Mouse (Mus musculus) neural tube, embryonic 13.5 days (tissue): ENCODE measurements at regions not wholly inside any gene's neighbourhood (a gene's known extent, or its start where the extent isn't known, plus 50 kb on each side); places are given as distances from the start of the nearest gene placed in this dataset.

Source experiments
- ATAC-seq: fragments of 200-750 bp; cut with Nextera tagmentation; 2 replicates; pipeline ENCODE4 v1.8.0; 2017; ENCODE audit warnings: low read depth, mild to moderate bottlenecking, moderate TSS enrichment, moderate library complexity
- H3K27ac ChIP-seq: fragments of 300-500 bp; sonication (generic); replicated peaks from 2 replicates; pipeline ENCODE4 v1.5.1; 2015; ENCODE audit warnings: moderate library complexity, mild to moderate bottlenecking, inconsistent platforms
- H3K27me3 ChIP-seq: fragments of 300-500 bp; sonication (generic); 2 replicates; pipeline ENCODE4 v1.6.1; 2015; ENCODE audit warnings: mild to moderate bottlenecking, inconsistent platforms
- H3K36me3 ChIP-seq: fragments of 300-500 bp; sonication (generic); 2 replicates; pipeline ENCODE4 v1.6.1; 2015; ENCODE audit warnings: mild to moderate bottlenecking, inconsistent platforms
- H3K4me1 ChIP-seq: fragments of 300-500 bp; sonication (generic); replicated peaks from 2 replicates; pipeline ENCODE4 v1.6.1; 2015; ENCODE audit warnings: inconsistent platforms
- H3K4me2 ChIP-seq: fragments of 300-500 bp; sonication (generic); 2 replicates; pipeline ENCODE4 v1.6.1; 2015; ENCODE audit warnings: inconsistent platforms, mild to moderate bottlenecking, moderate library complexity
- H3K4me3 ChIP-seq: fragments of 300-500 bp; sonication (generic); 2 replicates; pipeline ENCODE4 v1.5.1; 2015; ENCODE audit warnings: mild to moderate bottlenecking, inconsistent platforms
- H3K9ac ChIP-seq: fragments of 300-500 bp; sonication (generic); 2 replicates; pipeline ENCODE4 v1.6.1; 2015; ENCODE audit warnings: moderate library complexity, mild to moderate bottlenecking, inconsistent platforms
- H3K9me3 ChIP-seq: fragments of 300-500 bp; sonication (generic); 2 replicates; pipeline ENCODE4 v1.6.1; 2016; ENCODE audit warnings: inconsistent platforms
- WGBS: fragments of 180-500 bp; shearing (Covaris S2); methylation state at CpG from one replicate; pipeline ENCODE4 v1.1.7; 2015; 5-methylcytosine and 5-hydroxymethylcytosine counted together

- Histone ChIP-seq H3K4me1 (peaks cover 6% of the 10 kb centered on the region; the same call in 1 of the 2 replicates), H3K36me3 (no peaks in the 10 kb centered on the region), H3K27me3 (no peaks in the 10 kb centered on the region), H3K27ac (peak overlapping the region; percentile 42; the same call in 1 of the 2 replicates), H3K9ac (no peak overlapping the region), H3K4me2 (no peak overlapping the region), H3K4me3 (no peak overlapping the region), H3K9me3 (no peaks in the 10 kb centered on the region)
- 54% methylated on average over 10 of the region's 10 CpGs for WGBS
- ATAC-seq = peak; percentile 32; the same call in 1 of the 2 replicates
These were observed 610.4 kb upstream of the Fam92a start for GRCm38 (mm10) chr4:12781969-12782904.

GRCm38 (mm10) chr4:12780254-12780653 is 608.4 kb upstream of the Fam92a start:
- Histone ChIP-seq H3K27me3 (no peaks in the 10 kb centered on the region), H3K36me3 (no peaks in the 10 kb centered on the region), H3K9ac (no peak overlapping the region), H3K9me3 (no peaks in the 10 kb centered on the region), H3K4me1 (peaks cover 17% of the 10 kb centered on the region), H3K27ac (no peak overlapping the region), H3K4me2 (no peak overlapping the region), H3K4me3 (no peak overlapping the region)
- ATAC-seq = no peak
- 94% methylated on average over 2 of the region's 2 CpGs for WGBS

DNA sequence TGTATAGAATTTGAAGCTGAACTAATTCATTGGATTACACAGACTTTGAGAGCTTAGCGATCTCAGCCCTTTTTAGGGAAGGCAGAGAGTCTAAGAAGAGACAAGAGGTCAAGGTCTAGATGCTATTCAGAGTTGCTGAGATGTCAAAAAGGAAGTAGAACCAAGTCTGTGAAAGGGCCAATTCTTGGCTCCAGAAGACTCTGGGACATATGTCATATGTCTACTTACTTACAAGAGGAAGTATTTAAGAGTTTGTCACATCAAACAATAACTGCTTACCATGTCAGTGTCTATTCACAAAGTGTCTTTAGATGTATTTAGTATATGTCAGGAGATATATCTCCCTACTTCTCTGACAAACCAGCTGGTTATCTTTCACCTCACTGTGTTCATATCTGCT is 607.4 kb upstream of the Fam92a start:
- no peak overlapping the region for H3K4me3 ChIP-seq
- 77% methylated on average over 1 of the region's 1 CpGs for WGBS
- no peaks in the 10 kb centered on the region for H3K27me3 ChIP-seq
- H3K27ac ChIP-seq = no peak overlapping the region
- no peaks in the 10 kb centered on the region for H3K9me3 ChIP-seq
- H3K4me2 ChIP-seq = no peak overlapping the region
- peaks cover 24% of the 10 kb centered on the region for H3K4me1 ChIP-seq
- no peak overlapping the region for H3K9ac ChIP-seq
- H3K36me3 ChIP-seq = no peaks in the 10 kb centered on the region
- ATAC-seq = no peak

GRCm38 (mm10) chr4:12778163-12778562 is 606.3 kb upstream of the Fam92a start:
- no peak overlapping the region for H3K4me3 ChIP-seq
- H3K9me3 ChIP-seq = no peaks in the 10 kb centered on the region
- ATAC-seq = no peak
- H3K4me2 ChIP-seq = no peak overlapping the region
- H3K4me1 ChIP-seq = peaks cover 24% of the 10 kb centered on the region
- no peaks in the 10 kb centered on the region for H3K27me3 ChIP-seq
- 78% methylated on average over 2 of the region's 2 CpGs for WGBS
- no peaks in the 10 kb centered on the region for H3K36me3 ChIP-seq
- H3K9ac ChIP-seq = no peak overlapping the region
- H3K27ac ChIP-seq = no peak overlapping the region

GRCm38 (mm10) chr4:12776217-12776578 is 604.4 kb upstream of the Fam92a start:
- Histone ChIP-seq H3K36me3 (no peaks in the 10 kb centered on the region), H3K27me3 (no peaks in the 10 kb centered on the region), H3K4me3 (no peak overlapping the region), H3K4me1 (peaks cover 18% of the 10 kb centered on the region), H3K9me3 (no peaks in the 10 kb centered on the region), H3K4me2 (no peak overlapping the region), H3K27ac (peak overlapping the region; percentile 39; the same call in 1 of the 2 replicates), H3K9ac (no peak overlapping the region)
- WGBS = 81% methylated on average over 2 of the region's 2 CpGs
- no peak for ATAC-seq

DNA sequence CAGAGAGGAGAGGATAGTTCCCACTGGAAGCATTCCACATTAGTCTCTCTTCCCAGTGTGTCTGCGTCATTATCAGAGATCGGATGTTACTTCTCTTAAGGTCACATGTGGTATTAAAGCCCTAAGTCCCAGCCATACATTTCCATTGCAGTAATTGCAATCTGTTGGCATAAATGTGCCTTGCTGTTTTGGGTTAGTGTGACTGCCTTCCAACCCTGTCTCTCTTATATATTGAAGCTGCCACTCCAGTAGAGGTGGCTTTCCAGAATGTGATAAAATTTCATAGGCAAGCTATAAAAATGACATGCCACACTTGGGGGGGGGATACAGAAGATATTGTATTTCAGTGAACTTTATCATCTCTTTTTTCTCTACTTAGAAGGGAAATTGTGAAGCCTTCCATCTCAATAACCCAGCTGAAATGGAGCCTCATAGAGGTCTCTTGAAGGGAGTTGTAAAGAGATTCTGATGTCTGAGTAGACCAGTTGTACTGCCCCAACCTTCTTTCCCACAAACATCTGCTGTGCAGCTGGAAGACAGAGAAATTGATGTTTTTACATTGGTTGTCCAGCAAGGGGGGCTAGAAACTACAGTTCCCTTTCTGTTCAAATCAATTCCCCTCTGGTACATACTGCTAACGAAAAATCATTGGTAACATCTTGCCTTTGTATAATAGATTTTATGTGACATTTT is 603.9 kb upstream of the Fam92a start:
- Histone ChIP-seq H3K9ac (no peak overlapping the region), H3K27me3 (no peaks in the 10 kb centered on the region), H3K4me2 (no peak overlapping the region), H3K9me3 (no peaks in the 10 kb centered on the region), H3K36me3 (no peaks in the 10 kb centered on the region), H3K27ac (peak overlapping the region; percentile 39; the same call in 1 of the 2 replicates), H3K4me3 (no peak overlapping the region), H3K4me1 (peaks cover 18% of the 10 kb centered on the region)
- WGBS = 40% methylated on average over 3 of the region's 3 CpGs
- ATAC-seq = no peak

DNA sequence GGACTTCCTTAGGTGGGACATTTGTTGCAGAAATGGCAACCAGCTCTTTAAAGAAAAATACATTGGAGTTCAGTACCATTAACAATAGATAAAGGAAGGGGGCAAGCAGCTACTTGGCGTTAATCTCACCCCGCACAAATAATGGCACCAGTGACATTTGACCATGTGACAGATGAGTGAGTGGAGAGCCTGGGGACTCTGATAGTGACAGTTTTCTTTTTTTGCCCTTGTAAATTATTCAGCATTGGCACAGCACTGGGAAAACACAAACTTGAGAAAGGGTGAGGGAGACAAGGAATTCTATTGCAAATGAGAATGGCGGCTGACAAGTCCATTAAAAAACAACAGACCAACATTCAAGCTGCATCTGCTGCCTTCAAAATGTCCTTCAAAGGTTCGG is 603.3 kb upstream of the Fam92a start:
- peaks cover 18% of the 10 kb centered on the region for H3K4me1 ChIP-seq
- H3K27me3 ChIP-seq = no peaks in the 10 kb centered on the region
- no peak overlapping the region for H3K9ac ChIP-seq
- no peak overlapping the region for H3K4me2 ChIP-seq
- no peak for ATAC-seq
- peak overlapping the region; percentile 39 for H3K27ac ChIP-seq
- 31% methylated on average over 4 of the region's 4 CpGs for WGBS
- no peak overlapping the region for H3K4me3 ChIP-seq
- H3K9me3 ChIP-seq = no peaks in the 10 kb centered on the region
- H3K36me3 ChIP-seq = no peaks in the 10 kb centered on the region

DNA sequence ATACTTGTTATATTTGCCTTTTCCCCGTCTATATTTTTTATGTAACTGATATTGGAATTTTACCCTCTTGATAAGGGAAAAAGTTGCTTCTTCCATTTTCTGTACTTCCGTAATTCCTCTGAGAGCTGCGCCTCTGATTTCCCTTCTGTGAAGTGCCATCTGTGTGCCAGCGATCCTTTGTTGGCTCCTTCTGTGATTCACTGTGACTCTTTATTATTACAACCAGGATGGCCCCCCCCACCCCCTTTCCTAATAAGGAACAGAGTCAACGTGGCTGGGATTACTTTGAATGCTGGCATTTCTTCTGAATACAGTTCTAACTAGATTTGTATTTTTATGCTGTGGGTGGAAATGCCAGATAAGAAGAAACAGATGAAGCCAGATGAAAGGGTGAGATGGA is 602.9 kb upstream of the Fam92a start:
- H3K4me2 ChIP-seq = no peak overlapping the region
- H3K4me3 ChIP-seq = no peak overlapping the region
- WGBS = 42% methylated on average over 5 of the region's 5 CpGs
- peaks cover 18% of the 10 kb centered on the region for H3K4me1 ChIP-seq
- no peaks in the 10 kb centered on the region for H3K36me3 ChIP-seq
- no peaks in the 10 kb centered on the region for H3K9me3 ChIP-seq
- no peaks in the 10 kb centered on the region for H3K27me3 ChIP-seq
- H3K27ac ChIP-seq = peak overlapping the region; percentile 39
- ATAC-seq = no peak
- no peak overlapping the region for H3K9ac ChIP-seq

DNA sequence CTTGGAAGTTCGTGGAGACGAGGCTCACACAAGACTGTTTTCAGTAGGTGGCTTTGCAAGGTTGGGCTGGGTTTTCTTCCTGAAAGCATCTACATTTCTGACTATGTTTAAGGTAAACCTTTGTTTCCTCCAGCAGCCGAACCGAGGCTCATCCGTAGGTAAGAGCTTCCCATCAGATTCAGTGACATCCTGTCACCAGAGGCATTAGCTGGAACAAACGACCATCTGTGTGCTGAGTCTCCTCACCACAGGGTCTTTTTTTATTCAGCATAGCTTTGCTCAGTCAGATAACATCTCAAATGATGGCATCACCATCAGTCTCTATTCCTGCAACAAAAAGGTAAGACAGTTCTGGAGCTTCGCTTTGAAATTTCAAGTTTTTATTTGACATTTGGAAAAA is 601.4 kb upstream of the Fam92a start:
- Histone ChIP-seq H3K27me3 (no peaks in the 10 kb centered on the region), H3K4me2 (no peak overlapping the region), H3K36me3 (no peaks in the 10 kb centered on the region), H3K9me3 (no peaks in the 10 kb centered on the region), H3K9ac (no peak overlapping the region), H3K4me3 (no peak overlapping the region), H3K4me1 (peaks cover 18% of the 10 kb centered on the region), H3K27ac (no peak overlapping the region)
- WGBS = 66% methylated on average over 7 of the region's 7 CpGs
- ATAC-seq = no peak

GRCm38 (mm10) chr4:12770131-12770780 is 598.4 kb upstream of the Fam92a start:
- no peaks in the 10 kb centered on the region for H3K36me3 ChIP-seq
- ATAC-seq = no peak

DNA sequence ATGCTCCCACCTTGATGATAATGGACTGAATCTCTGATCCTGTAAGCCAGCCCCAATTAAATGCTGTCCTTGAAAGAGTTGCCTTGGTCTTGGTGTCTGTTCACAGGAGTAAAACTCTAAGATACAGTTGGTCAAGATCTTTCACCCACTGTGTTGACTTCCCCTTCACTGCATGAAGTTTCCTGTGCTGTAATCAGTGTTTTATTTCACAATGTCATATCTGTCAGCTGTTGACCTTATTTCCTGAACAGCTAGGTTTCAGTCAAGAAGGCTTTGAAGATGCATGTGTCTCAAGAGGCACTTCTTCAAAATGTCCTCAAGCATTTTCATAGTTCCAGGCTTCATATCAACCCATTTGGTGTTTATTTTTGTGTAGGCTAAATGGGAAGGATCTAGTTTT is 597.3 kb upstream of the Fam92a start:
- no peak overlapping the region for H3K4me2 ChIP-seq
- H3K27me3 ChIP-seq = no peaks in the 10 kb centered on the region
- H3K4me3 ChIP-seq = no peak overlapping the region
- H3K9ac ChIP-seq = no peak overlapping the region
- no peak for ATAC-seq
- no peaks in the 10 kb centered on the region for H3K9me3 ChIP-seq
- no peaks in the 10 kb centered on the region for H3K4me1 ChIP-seq
- H3K36me3 ChIP-seq = no peaks in the 10 kb centered on the region
- no peak overlapping the region for H3K27ac ChIP-seq

More at GRCm38 (mm10) chr4:12770131-12770780, 598.4 kb upstream of the Fam92a start:
- no peak overlapping the region for H3K4me2 ChIP-seq
- no peaks in the 10 kb centered on the region for H3K9me3 ChIP-seq
- no peaks in the 10 kb centered on the region for H3K27me3 ChIP-seq
- WGBS = 48% methylated on average over 5 of the region's 5 CpGs
- no peak overlapping the region for H3K27ac ChIP-seq
- H3K9ac ChIP-seq = no peak overlapping the region
- no peak overlapping the region for H3K4me3 ChIP-seq
- H3K4me1 ChIP-seq = peaks cover 7% of the 10 kb centered on the region

DNA sequence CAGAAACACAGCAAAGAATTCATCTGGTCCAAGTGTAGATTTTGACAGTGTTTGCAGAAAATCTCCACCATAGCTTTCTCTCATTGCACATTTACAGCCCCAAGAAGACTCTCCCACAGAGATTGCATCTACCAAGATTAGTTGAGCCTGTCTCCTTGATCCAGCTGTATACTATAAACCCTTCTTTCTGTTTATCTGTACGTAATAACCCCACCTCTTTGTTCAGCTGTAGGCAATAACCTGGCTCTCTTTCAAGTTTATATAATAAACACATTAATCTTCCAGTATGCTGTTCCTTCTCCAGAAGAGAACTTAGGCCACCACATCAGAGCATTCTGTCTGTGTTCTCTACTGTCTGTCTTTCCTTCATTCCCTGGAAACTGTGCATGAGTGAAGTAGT is 594.9 kb upstream of the Fam92a start:
- WGBS = 76% methylated on average over 1 of the region's 1 CpGs

More for the DNA sequence above, 594.9 kb upstream of the Fam92a start:
- Histone ChIP-seq H3K36me3 (no peaks in the 10 kb centered on the region), H3K27ac (no peak overlapping the region), H3K4me3 (no peak overlapping the region), H3K4me1 (no peaks in the 10 kb centered on the region), H3K4me2 (no peak overlapping the region), H3K9me3 (no peaks in the 10 kb centered on the region), H3K27me3 (no peaks in the 10 kb centered on the region), H3K9ac (no peak overlapping the region)
- ATAC-seq = no peak
